Mouse (Mus musculus): ENCODE measurements at regions not wholly inside any gene's neighbourhood (a gene's known extent, or its start where the extent isn't known, plus 50 kb on each side); places are given as distances from the start of the nearest gene placed in this dataset.

DNA sequence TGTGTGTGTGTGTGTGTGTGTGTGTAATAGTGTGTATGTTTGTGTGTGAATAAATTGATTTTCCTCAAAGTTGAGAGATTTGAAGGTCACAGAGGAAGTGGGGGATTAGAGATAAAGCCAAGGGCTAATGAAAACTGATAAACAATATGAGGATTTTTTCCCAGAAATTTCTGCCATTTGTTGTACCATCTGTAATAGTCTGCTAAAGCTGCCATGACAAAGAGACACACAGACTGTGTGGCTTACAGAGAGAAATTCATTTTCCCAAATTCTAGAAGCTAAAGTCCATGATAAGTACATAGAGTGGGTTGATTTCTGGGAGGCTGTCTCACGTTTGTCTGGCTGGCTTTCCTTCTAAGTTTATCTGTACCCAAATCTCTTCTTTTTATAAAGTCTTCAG is 259.6 kb downstream of the Ndufa4 start:
- no peak for ATAC-seq (ENCODE audit: low TSS enrichment)

DNA sequence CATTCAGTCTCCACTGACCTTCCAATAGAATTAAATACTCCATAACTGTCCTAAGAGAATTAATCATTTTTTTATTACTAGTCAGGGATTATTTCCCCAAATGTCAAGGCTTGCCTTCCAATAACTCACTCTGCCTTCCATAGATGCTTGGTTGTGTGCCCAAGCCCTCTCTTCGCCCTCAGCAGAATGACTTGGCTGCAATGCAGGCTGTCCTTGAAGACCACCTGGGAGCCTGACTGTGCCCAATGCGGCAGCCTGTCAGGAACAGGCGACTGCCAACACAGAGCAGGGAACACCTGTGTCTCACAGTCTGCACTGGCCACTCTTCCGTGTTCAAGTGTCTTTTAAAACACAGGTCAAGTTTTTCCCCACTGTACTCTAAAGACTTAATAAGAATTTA is 294.0 kb downstream of the Ndufa4 start:
- no peak for ATAC-seq (ENCODE audit: low TSS enrichment)

GRCm38 (mm10) chr6:11608214-11608613 is 299.1 kb downstream of the Ndufa4 start:
- ATAC-seq (ENCODE audit: low TSS enrichment) = no peak

- ATAC-seq (ENCODE audit: low TSS enrichment) = no peak
These were observed 299.6 kb downstream of the Ndufa4 start for GRCm38 (mm10) chr6:11607696-11608095.

DNA sequence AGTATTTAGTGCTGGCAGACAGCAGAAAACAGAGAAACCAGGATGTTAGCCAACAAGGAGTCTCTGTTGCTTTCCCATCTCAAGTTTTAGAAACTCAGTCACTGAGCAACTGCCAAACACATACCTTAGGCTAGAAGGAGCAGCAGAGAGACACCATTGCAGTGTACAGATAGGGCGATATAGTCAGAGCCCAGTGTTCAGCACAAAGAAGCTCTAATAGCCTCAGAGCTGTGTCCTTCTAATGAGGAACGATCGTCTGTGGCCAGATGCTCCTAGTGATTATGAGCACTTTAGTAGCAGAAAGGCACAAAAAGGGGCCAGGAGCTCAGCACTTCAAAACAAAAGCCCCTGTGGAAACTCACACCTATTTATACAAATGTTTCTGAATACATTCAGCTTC is 301.2 kb downstream of the Ndufa4 start:
- ATAC-seq (ENCODE audit: low TSS enrichment) = no peak

GRCm38 (mm10) chr6:11605526-11605925 is 301.8 kb downstream of the Ndufa4 start:
- no peak for ATAC-seq (ENCODE audit: low TSS enrichment)

DNA sequence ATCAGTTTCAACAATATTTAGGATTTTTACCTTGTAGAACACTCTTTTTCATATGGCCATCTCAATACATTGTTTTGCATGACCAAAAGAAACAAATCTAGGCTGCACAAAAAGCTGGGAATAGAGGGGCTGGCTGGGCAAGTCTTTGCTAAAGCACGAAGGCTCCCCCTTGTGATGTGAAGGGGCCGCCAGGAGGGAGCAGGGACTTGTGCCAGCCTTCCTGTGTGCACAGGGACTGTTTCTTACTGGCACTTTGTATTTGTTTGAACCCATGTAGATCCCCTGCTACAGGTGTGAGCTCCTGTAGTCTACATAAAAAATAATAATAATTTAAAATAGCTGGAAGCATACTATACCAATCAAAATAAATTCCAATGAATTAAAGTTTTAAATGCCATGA is 312.4 kb downstream of the Ndufa4 start:
- no peak for ATAC-seq (ENCODE audit: low TSS enrichment)

GRCm38 (mm10) chr6:11593583-11594271 is 313.6 kb downstream of the Ndufa4 start:
- peak; percentile 92 for ATAC-seq (ENCODE audit: low TSS enrichment)

- no peak for ATAC-seq (ENCODE audit: low TSS enrichment)
These were observed 331.2 kb downstream of the Ndufa4 start for GRCm38 (mm10) chr6:11576091-11576490.

DNA sequence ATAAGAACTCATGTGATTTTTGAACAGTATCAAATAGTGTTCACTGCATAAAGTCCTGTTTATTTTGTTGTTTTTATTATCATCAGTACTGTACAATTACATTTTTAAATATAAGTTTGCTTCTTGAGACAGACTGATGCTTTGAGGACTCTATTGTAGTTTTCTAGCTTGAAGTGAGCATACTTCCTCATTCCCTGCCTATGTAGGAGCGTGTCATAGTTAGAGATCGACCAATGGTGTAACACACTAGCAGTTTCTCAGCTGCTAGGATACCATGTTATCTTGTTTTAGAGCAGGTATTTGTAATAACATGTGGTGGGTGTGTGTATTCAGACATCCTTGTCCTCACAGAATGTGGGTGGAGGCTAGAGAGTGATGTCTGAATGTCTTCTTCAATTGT is 342.1 kb downstream of the Ndufa4 start:
- no peak for ATAC-seq (ENCODE audit: low TSS enrichment)

- ATAC-seq (ENCODE audit: low TSS enrichment) = no peak
These were observed 356.8 kb downstream of the Ndufa4 start for GRCm38 (mm10) chr6:11550473-11550872.

DNA sequence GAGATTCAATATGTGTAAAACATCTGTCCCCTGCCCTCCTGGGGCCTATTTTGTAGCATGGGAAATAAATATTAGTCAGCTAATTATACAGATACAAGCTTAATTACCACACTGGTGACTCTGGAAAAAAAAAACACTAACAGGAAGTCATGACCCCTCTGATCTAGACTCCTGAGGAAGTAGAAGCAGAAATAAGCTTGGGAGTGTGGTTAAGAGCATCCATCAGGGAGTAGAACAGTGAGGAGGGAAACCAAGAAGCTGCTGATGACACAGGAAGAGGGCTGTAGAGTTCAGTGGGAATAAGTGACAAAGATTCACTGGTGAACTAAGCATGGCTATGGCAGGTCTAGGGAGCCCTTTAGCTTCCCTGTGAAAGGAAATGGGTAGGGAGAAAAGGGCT is 360.0 kb downstream of the Ndufa4 start:
- no peak for ATAC-seq (ENCODE audit: low TSS enrichment)

- peak; percentile 72 for ATAC-seq (ENCODE audit: low TSS enrichment)
These were observed 372.1 kb downstream of the Ndufa4 start for GRCm38 (mm10) chr6:11534930-11535880.

DNA sequence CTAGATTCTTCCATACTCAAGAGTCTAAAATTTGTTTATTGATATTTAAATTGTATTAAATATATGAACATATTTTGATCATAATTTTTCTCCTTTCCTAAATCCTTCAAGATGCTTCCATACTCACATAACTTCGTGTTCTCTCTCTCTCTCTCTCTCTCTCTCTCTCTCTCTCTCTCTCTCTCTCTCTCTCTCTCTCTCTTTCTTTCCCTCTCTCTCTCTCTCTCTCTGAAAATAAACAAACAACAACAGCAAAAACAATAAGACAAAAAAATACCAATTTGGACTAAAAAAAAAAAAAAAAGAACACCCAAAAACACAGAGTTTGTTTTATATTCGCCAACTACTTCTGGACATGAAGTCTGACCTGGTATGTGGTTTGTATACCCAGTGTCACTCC is 404.2 kb downstream of the Ndufa4 start:
- ATAC-seq (ENCODE audit: low TSS enrichment) = no peak

DNA sequence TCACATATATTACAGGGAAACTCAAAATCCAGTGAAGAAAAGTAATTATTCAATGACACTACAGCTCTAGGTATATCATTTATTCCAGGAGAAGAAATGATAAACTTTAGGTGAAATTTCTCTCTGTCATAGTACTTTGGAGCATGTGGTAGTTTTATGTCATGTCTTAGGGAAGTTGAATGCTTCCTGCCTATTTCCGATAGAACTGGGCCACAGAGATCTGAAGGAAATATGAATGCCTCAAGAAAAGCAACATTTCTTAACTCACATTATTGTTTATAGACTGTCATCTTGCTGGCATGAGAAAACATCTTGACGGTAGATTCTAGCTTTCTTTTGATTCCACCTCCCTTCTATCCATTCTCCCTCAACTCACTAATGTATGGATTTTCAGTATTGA is 412.9 kb downstream of the Ndufa4 start:
- no peak for ATAC-seq (ENCODE audit: low TSS enrichment)

- no peak for ATAC-seq (ENCODE audit: low TSS enrichment)
These were observed 430.3 kb downstream of the Ndufa4 start for GRCm38 (mm10) chr6:11476950-11477349.
